Mouse (Mus musculus) large intestine, adult 2 months (tissue): ENCODE measurements around the gene Mrgprg. TPM values are rescaled to one million over a fixed set of nuclear protein-coding genes. Genes with fewer than 3 reads are reported as not detected.

Experiments used
- DNase-seq: peaks from one replicate; pipeline ENCODE4 v3.0.0-alpha.2; 2012; ENCODE audit warnings: low read depth, low spot score
- WGBS: fragments of 180-500 bp; shearing (Covaris S2); methylation state at CpG from one replicate; pipeline ENCODE4 v1.1.7; 2018; 5-methylcytosine and 5-hydroxymethylcytosine counted together
- polyA plus RNA-seq: library from polyadenylated mRNA; depleted of rRNA; stranded (reverse); fragments of >200 nt; gene quantifications from 2 replicates; pipeline ENCODE4 v1.2.3, GENCODE M21; 2012

The Mrgprg gene
- polyA plus RNA-seq, 1 experiment, result not detected

- 31% methylated on average over 22 of the region's 22 CpGs for WGBS
- no peak for DNase-seq
Measured at GRCm38 (mm10) chr7:143756125-143757026, 10.4 kb downstream of the Mrgprg start, which contains the start of gene Osbpl5. Gene Osbpl5, minus strand, starts transcription at chr7:143756985.

- WGBS, result 75% methylated on average over 9 of the region's 9 CpGs
Measured at GRCm38 (mm10) chr7:143755357-143756124, 11.3 kb downstream of the Mrgprg start.

GRCm38 (mm10) chr7:143753990-143754715 lies 12.6 kb downstream of the Mrgprg start:
- DNase-seq, result no peak
- WGBS, result 44% methylated on average over 5 of the region's 5 CpGs

More at GRCm38 (mm10) chr7:143755357-143756124, 11.3 kb downstream of the Mrgprg start:
- DNase-seq, result no peak

GRCm38 (mm10) chr7:143752606-143753005 lies 14.2 kb downstream of the Mrgprg start:
- WGBS, result 88% methylated on average over 3 of the region's 3 CpGs
- no peak for DNase-seq

GRCm38 (mm10) chr7:143752056-143752455 lies 14.7 kb downstream of the Mrgprg start:
- 45% methylated on average over 4 of the region's 4 CpGs for WGBS
- no peak for DNase-seq

GRCm38 (mm10) chr7:143751380-143751779 lies 15.4 kb downstream of the Mrgprg start:
- 45% methylated on average over 1 of the region's 1 CpGs for WGBS
- no peak for DNase-seq

- WGBS, result 65% methylated on average over 3 of the region's 3 CpGs
- DNase-seq, result no peak
Measured at GRCm38 (mm10) chr7:143749045-143749444, 17.7 kb downstream of the Mrgprg start.

- DNase-seq, result peak; percentile 55
- 5% methylated on average over 16 of the region's 16 CpGs for WGBS
Measured at GRCm38 (mm10) chr7:143748041-143748868, 18.5 kb downstream of the Mrgprg start.

- 24% methylated on average over 2 of the region's 2 CpGs for WGBS
Measured at GRCm38 (mm10) chr7:143740653-143741052, 26.1 kb downstream of the Mrgprg start.

GRCm38 (mm10) chr7:143739511-143740461 lies 27.0 kb downstream of the Mrgprg start:
- WGBS, result 6% methylated on average over 38 of the region's 38 CpGs
- DNase-seq, result no peak

More at GRCm38 (mm10) chr7:143740653-143741052, 26.1 kb downstream of the Mrgprg start:
- DNase-seq, result no peak

- 22% methylated on average over 5 of the region's 5 CpGs for WGBS
Measured at GRCm38 (mm10) chr7:143738601-143739006, 28.2 kb downstream of the Mrgprg start.

GRCm38 (mm10) chr7:143738194-143738593 lies 28.6 kb downstream of the Mrgprg start:
- 52% methylated on average over 6 of the region's 6 CpGs for WGBS
- DNase-seq, result no peak

More at GRCm38 (mm10) chr7:143738601-143739006, 28.2 kb downstream of the Mrgprg start:
- DNase-seq, result no peak

GRCm38 (mm10) chr7:143733746-143734145 lies 33.0 kb downstream of the Mrgprg start:
- DNase-seq, result no peak
- 92% methylated on average over 4 of the region's 4 CpGs for WGBS

GRCm38 (mm10) chr7:143729886-143730285 lies 36.9 kb downstream of the Mrgprg start:
- WGBS, result 59% methylated on average over 10 of the region's 10 CpGs
- no peak for DNase-seq

GRCm38 (mm10) chr7:143726396-143726795 lies 40.4 kb downstream of the Mrgprg start:
- 58% methylated on average over 4 of the region's 4 CpGs for WGBS
- DNase-seq, result no peak

- peak; percentile 95 for DNase-seq
- 44% methylated on average over 4 of the region's 4 CpGs for WGBS
Measured at GRCm38 (mm10) chr7:143723841-143724240, 43.0 kb downstream of the Mrgprg start.

GRCm38 (mm10) chr7:143722646-143723045 lies 44.1 kb downstream of the Mrgprg start:
- no peak for DNase-seq
- WGBS, result 77% methylated on average over 5 of the region's 5 CpGs

- 71% methylated on average over 1 of the region's 1 CpGs for WGBS
Measured at GRCm38 (mm10) chr7:143717811-143718210, 49.0 kb downstream of the Mrgprg start.

More at GRCm38 (mm10) chr7:143717811-143718210, 49.0 kb downstream of the Mrgprg start:
- DNase-seq, result no peak
